Mouse (Mus musculus) MEL (cell line): ENCODE results near the gene Epha6.

Experiments used
- CTCF ChIP-seq, 3 experiments: IDR thresholded peaks in 2 of 3; conservative IDR thresholded peaks in 1 of 3; 2 replicates each; pipeline ENCODE4 v1.5.1; 2011 to 2012; ENCODE audit warnings: low read length in 3 of 3, low read depth in 2 of 3, mild to moderate bottlenecking in 2 of 3, improper control_type of control experiment in 1 of 3, inconsistent platforms in 1 of 3, mixed read lengths in 1 of 3, moderate library complexity in 1 of 3; ENCODE audit not compliant: control insufficient read depth in 1 of 3, insufficient read depth in 1 of 3, poor library complexity in 1 of 3, severe bottlenecking in 1 of 3
- GATA1 ChIP-seq: IDR thresholded peaks from 2 replicates; pipeline ENCODE4 v1.6.1; 2011; ENCODE audit warnings: low read depth, low read length, improper control_type of control experiment
- JUND ChIP-seq: IDR thresholded peaks from 2 replicates; pipeline ENCODE4 v1.6.1; 2011; ENCODE audit warnings: low read depth, mild to moderate bottlenecking, improper control_type of control experiment, low read length
- MAZ ChIP-seq: IDR thresholded peaks from 2 replicates; pipeline ENCODE4 v1.6.1; 2012; ENCODE audit warnings: low read depth, mild to moderate bottlenecking, inconsistent platforms, low read length, improper control_type of control experiment
- NELFE ChIP-seq: IDR thresholded peaks from 2 replicates; pipeline ENCODE4 v1.6.1; 2011; ENCODE audit warnings: low read depth, low read length, improper control_type of control experiment
- SIN3A ChIP-seq: IDR thresholded peaks from 2 replicates; pipeline ENCODE4 v1.6.1; 2012; ENCODE audit warnings: low read length, improper control_type of control experiment, inconsistent platforms
- TAL1 ChIP-seq: IDR thresholded peaks from 2 replicates; pipeline ENCODE4 v1.6.1; 2012; ENCODE audit warnings: mild to moderate bottlenecking, inconsistent platforms, low read length, moderate library complexity, mixed read lengths
- USF1 ChIP-seq: IDR thresholded peaks from 2 replicates; pipeline ENCODE4 v1.6.1; 2014; ENCODE audit warnings: low read depth, mild to moderate bottlenecking, inconsistent platforms, low read length, improper control_type of control experiment, moderate library complexity
- ZC3H11A ChIP-seq: IDR thresholded peaks from 2 replicates; pipeline ENCODE4 v1.6.1; 2012; ENCODE audit warnings: low read depth, mild to moderate bottlenecking, inconsistent platforms, low read length, improper control_type of control experiment

GRCm38 (mm10) chr16:60584695-60585094 is 20.6 kb downstream of the Epha6 start:
- TF ChIP-seq GATA1 (no peak), JUND (no peak), CTCF (IDR thresholded peaks at IDR 0.05 in 2 of 3, conservative IDR thresholded peaks at IDR 0.05 in 1 of 3; ENCODE audit: control insufficient read depth in 1 of 3, insufficient read depth in 1 of 3, low read depth in 2 of 3, low read length in 3 of 3, poor library complexity in 1 of 3, severe bottlenecking in 1 of 3) (no peak), NELFE (no peak), SIN3A (no peak), MAZ (no peak), USF1 (no peak), ZC3H11A (no peak), TAL1 (no peak)
